Mouse (Mus musculus): ENCODE results near the gene Sec11a. TPM values are rescaled to one million over a fixed set of nuclear protein-coding genes. Genes with fewer than 3 reads are reported as not detected.
"Not testable (repeated sequence)": the region's sequence is repeated elsewhere in the genome, so short reads cannot be mapped to it uniquely, and the experiment has no call there.

Sec11a gene
- polyA plus RNA-seq, 1 experiment, result 107 TPM

GRCm38 (mm10) chr7:80980566-80980965 lies 33.0 kb upstream of the Sec11a start:
- no peak overlapping the region for H3K27ac ChIP-seq (ENCODE audit: control insufficient read depth, insufficient read depth, low read length)
- H3K27me3 ChIP-seq (ENCODE audit: control insufficient read depth, insufficient read depth, low read length), result no peaks in the 10 kb centered on the region
- WGBS, result 96% methylated on average over 11 of the region's 11 CpGs
- no peaks in the 10 kb centered on the region for H3K36me3 ChIP-seq (ENCODE audit: control insufficient read depth, insufficient read depth, low read length)
- no peak for DNase-seq
- H3K4me1 ChIP-seq (replicated peaks; ENCODE audit: control insufficient read depth, insufficient read depth, low read length), result no peaks in the 10 kb centered on the region
- H3K4me3 ChIP-seq (ENCODE audit: control insufficient read depth, insufficient read depth, low read length), result no peak overlapping the region
- TF ChIP-seq CTCF (IDR thresholded peaks at IDR 0.05; ENCODE audit: borderline replicate concordance, control insufficient read depth, extremely low read depth, insufficient read depth, low read length, poor library complexity) (no peak), POLR2A (IDR thresholded peaks at IDR 0.05; ENCODE audit: control insufficient read depth, extremely low read depth, insufficient read depth, low read length, poor library complexity) (no peak)

- not testable (repeated sequence) for H3K4me1 ChIP-seq (replicated peaks; ENCODE audit: control insufficient read depth, insufficient read depth, low read length); H3K27ac ChIP-seq (ENCODE audit: control insufficient read depth, insufficient read depth, low read length); DNase-seq; H3K27me3 ChIP-seq (ENCODE audit: control insufficient read depth, insufficient read depth, low read length); H3K36me3 ChIP-seq (ENCODE audit: control insufficient read depth, insufficient read depth, low read length); H3K4me3 ChIP-seq (ENCODE audit: control insufficient read depth, insufficient read depth, low read length)
- 3% methylated on average over 3 of the region's 3 CpGs for WGBS
These were observed 26.0 kb upstream of the Sec11a start for GRCm38 (mm10) chr7:80973638-80974015.

- H3K27ac ChIP-seq (ENCODE audit: control insufficient read depth, insufficient read depth, low read length); H3K27me3 ChIP-seq (ENCODE audit: control insufficient read depth, insufficient read depth, low read length); H3K36me3 ChIP-seq (ENCODE audit: control insufficient read depth, insufficient read depth, low read length); H3K4me1 ChIP-seq (replicated peaks; ENCODE audit: control insufficient read depth, insufficient read depth, low read length); DNase-seq; H3K4me3 ChIP-seq (ENCODE audit: control insufficient read depth, insufficient read depth, low read length): not testable (repeated sequence)
- 32% methylated on average over 4 of the region's 4 CpGs for WGBS
These were observed 25.5 kb upstream of the Sec11a start for GRCm38 (mm10) chr7:80972920-80973637.

- 95% methylated on average over 5 of the region's 5 CpGs for WGBS
- Histone ChIP-seq H3K27ac (ENCODE audit: control insufficient read depth, insufficient read depth, low read length) (no peak overlapping the region), H3K4me1 (replicated peaks; ENCODE audit: control insufficient read depth, insufficient read depth, low read length) (no peaks in the 10 kb centered on the region), H3K4me3 (ENCODE audit: control insufficient read depth, insufficient read depth, low read length) (no peak overlapping the region), H3K27me3 (ENCODE audit: control insufficient read depth, insufficient read depth, low read length) (no peaks in the 10 kb centered on the region), H3K36me3 (ENCODE audit: control insufficient read depth, insufficient read depth, low read length) (no peaks in the 10 kb centered on the region)
- DNase-seq, result no peak
- TF ChIP-seq POLR2A (IDR thresholded peaks at IDR 0.05; ENCODE audit: control insufficient read depth, extremely low read depth, insufficient read depth, low read length, poor library complexity) (no peak), CTCF (IDR thresholded peaks at IDR 0.05; ENCODE audit: borderline replicate concordance, control insufficient read depth, extremely low read depth, insufficient read depth, low read length, poor library complexity) (no peak)
These were observed 24.5 kb upstream of the Sec11a start for GRCm38 (mm10) chr7:80972082-80972481.

- 93% methylated on average over 2 of the region's 2 CpGs for WGBS
- Histone ChIP-seq H3K27ac (ENCODE audit: control insufficient read depth, insufficient read depth, low read length) (no peak overlapping the region), H3K4me1 (replicated peaks; ENCODE audit: control insufficient read depth, insufficient read depth, low read length) (no peaks in the 10 kb centered on the region), H3K4me3 (ENCODE audit: control insufficient read depth, insufficient read depth, low read length) (no peak overlapping the region), H3K36me3 (ENCODE audit: control insufficient read depth, insufficient read depth, low read length) (no peaks in the 10 kb centered on the region), H3K27me3 (ENCODE audit: control insufficient read depth, insufficient read depth, low read length) (no peaks in the 10 kb centered on the region)
- no peak for TF ChIP-seq POLR2A (IDR thresholded peaks at IDR 0.05; ENCODE audit: control insufficient read depth, extremely low read depth, insufficient read depth, low read length, poor library complexity)
- TF ChIP-seq CTCF (IDR thresholded peaks at IDR 0.05; ENCODE audit: borderline replicate concordance, control insufficient read depth, extremely low read depth, insufficient read depth, low read length, poor library complexity), result no peak
- DNase-seq, result no peak
These were observed 23.8 kb upstream of the Sec11a start for GRCm38 (mm10) chr7:80971419-80971818.

- WGBS, result 78% methylated on average over 3 of the region's 3 CpGs
- no peaks in the 10 kb centered on the region for H3K4me1 ChIP-seq (replicated peaks; ENCODE audit: control insufficient read depth, insufficient read depth, low read length)
These were observed 23.3 kb upstream of the Sec11a start for GRCm38 (mm10) chr7:80970913-80971312.

GRCm38 (mm10) chr7:80962799-80963198 lies 15.2 kb upstream of the Sec11a start:
- H3K27me3 ChIP-seq (ENCODE audit: control insufficient read depth, insufficient read depth, low read length), result no peaks in the 10 kb centered on the region
- no peak overlapping the region for H3K4me3 ChIP-seq (ENCODE audit: control insufficient read depth, insufficient read depth, low read length)
- H3K36me3 ChIP-seq (ENCODE audit: control insufficient read depth, insufficient read depth, low read length), result no peaks in the 10 kb centered on the region
- TF ChIP-seq CTCF (IDR thresholded peaks at IDR 0.05; ENCODE audit: borderline replicate concordance, control insufficient read depth, extremely low read depth, insufficient read depth, low read length, poor library complexity) (no peak), POLR2A (IDR thresholded peaks at IDR 0.05; ENCODE audit: control insufficient read depth, extremely low read depth, insufficient read depth, low read length, poor library complexity) (no peak)
- H3K27ac ChIP-seq (ENCODE audit: control insufficient read depth, insufficient read depth, low read length), result no peak overlapping the region
- 98% methylated on average over 6 of the region's 6 CpGs for WGBS
- no peaks in the 10 kb centered on the region for H3K4me1 ChIP-seq (replicated peaks; ENCODE audit: control insufficient read depth, insufficient read depth, low read length)
- no peak for DNase-seq

More at GRCm38 (mm10) chr7:80970913-80971312, 23.3 kb upstream of the Sec11a start:
- H3K36me3 ChIP-seq (ENCODE audit: control insufficient read depth, insufficient read depth, low read length), result no peaks in the 10 kb centered on the region
- DNase-seq, result no peak
- no peaks in the 10 kb centered on the region for H3K27me3 ChIP-seq (ENCODE audit: control insufficient read depth, insufficient read depth, low read length)
- no peak overlapping the region for H3K27ac ChIP-seq (ENCODE audit: control insufficient read depth, insufficient read depth, low read length)
- TF ChIP-seq CTCF (IDR thresholded peaks at IDR 0.05; ENCODE audit: borderline replicate concordance, control insufficient read depth, extremely low read depth, insufficient read depth, low read length, poor library complexity) (no peak), POLR2A (IDR thresholded peaks at IDR 0.05; ENCODE audit: control insufficient read depth, extremely low read depth, insufficient read depth, low read length, poor library complexity) (no peak)
- H3K4me3 ChIP-seq (ENCODE audit: control insufficient read depth, insufficient read depth, low read length), result no peak overlapping the region

Data from thymus, adult 2 months (tissue).